Mouse (Mus musculus) adrenal gland, postnatal 25 days (tissue): ENCODE measurements at regions not wholly inside any gene's neighbourhood (a gene's known extent, or its start where the extent isn't known, plus 50 kb on each side); places are given as distances from the start of the nearest gene placed in this dataset.

Source experiments
- DNase-seq: peaks from one replicate; pipeline ENCODE4 v3.0.0; 2021; ENCODE audit warnings: mixed read lengths

- no peak for DNase-seq
These were observed 1443.9 kb downstream of the Gsdmc2 start for GRCm38 (mm10) chr15:62400984-62401609.

- DNase-seq, result no peak
These were observed 1445.6 kb downstream of the Gsdmc2 start for GRCm38 (mm10) chr15:62399381-62399780.

GRCm38 (mm10) chr15:62397009-62397408 lies 1448.0 kb downstream of the Gsdmc2 start:
- no peak for DNase-seq

GRCm38 (mm10) chr15:62395377-62395776 lies 1449.6 kb downstream of the Gsdmc2 start:
- no peak for DNase-seq

- no peak for DNase-seq
These were observed 1451.6 kb downstream of the Gsdmc2 start for GRCm38 (mm10) chr15:62393416-62393815.

- no peak for DNase-seq
These were observed 1452.1 kb downstream of the Gsdmc2 start for GRCm38 (mm10) chr15:62392839-62393238.

- no peak for DNase-seq
These were observed 1452.6 kb downstream of the Gsdmc2 start for GRCm38 (mm10) chr15:62392381-62392780.

- no peak for DNase-seq
These were observed 1455.4 kb downstream of the Gsdmc2 start for GRCm38 (mm10) chr15:62389431-62390105.

GRCm38 (mm10) chr15:62382233-62382632 lies 1459.4 kb upstream of the A1bg start:
- no peak for DNase-seq

- DNase-seq, result no peak
These were observed 1451.8 kb upstream of the A1bg start for GRCm38 (mm10) chr15:62374641-62375040.

GRCm38 (mm10) chr15:62361171-62361570 lies 1438.4 kb upstream of the A1bg start:
- no peak for DNase-seq

GRCm38 (mm10) chr15:62358338-62359239 lies 1435.8 kb upstream of the A1bg start:
- no peak for DNase-seq

GRCm38 (mm10) chr15:62353786-62354185 lies 1431.0 kb upstream of the A1bg start:
- peak; percentile 35 for DNase-seq

GRCm38 (mm10) chr15:62350862-62351757 lies 1428.3 kb upstream of the A1bg start:
- DNase-seq, result no peak

- no peak for DNase-seq
These were observed 1427.2 kb upstream of the A1bg start for GRCm38 (mm10) chr15:62349981-62350380.

GRCm38 (mm10) chr15:62348956-62349355 lies 1426.1 kb upstream of the A1bg start:
- DNase-seq, result no peak

- DNase-seq, result no peak
These were observed 1424.9 kb upstream of the A1bg start for GRCm38 (mm10) chr15:62347697-62348096.

- no peak for DNase-seq
These were observed 1423.1 kb upstream of the A1bg start for GRCm38 (mm10) chr15:62345893-62346292.

- no peak for DNase-seq
These were observed 1413.9 kb upstream of the A1bg start for GRCm38 (mm10) chr15:62336454-62337284.

GRCm38 (mm10) chr15:62334256-62335009 lies 1411.6 kb upstream of the A1bg start:
- no peak for DNase-seq
